Mouse (Mus musculus): ENCODE results near the gene Tmem132b.

The Tmem132b gene

DNA sequence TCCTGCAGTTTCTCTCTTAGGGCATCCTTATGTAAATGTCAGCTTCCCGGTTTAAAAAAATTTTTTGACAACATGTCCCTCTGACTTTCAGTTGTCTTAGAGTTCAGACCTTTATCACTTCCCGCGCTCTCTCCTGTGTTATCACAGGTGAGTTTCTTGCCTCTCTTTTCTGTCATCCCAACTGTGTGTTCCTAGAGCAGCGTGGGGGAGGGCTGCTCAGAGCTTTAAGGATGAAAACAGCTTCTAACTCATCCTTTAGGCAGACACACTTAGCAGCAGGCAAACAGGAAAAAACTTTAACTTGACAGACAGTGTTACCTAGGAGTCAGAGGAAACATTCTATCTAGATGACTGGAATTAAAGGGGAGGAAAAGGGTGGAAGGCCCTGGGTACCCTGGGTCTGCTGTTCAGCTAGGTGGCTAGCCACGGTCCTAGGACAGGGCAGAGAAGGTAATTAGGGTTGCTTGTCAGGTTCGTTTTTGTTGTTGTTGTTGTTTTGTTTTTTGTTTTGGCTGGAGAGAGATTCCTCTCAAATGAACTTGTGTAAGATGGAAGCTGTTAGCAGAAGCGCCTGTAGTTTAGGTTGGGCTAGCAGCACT, 144.6 kb downstream of the Tmem132b start:
- DNase-seq (ENCODE audit: low read depth, low spot score) = no peak

DNA sequence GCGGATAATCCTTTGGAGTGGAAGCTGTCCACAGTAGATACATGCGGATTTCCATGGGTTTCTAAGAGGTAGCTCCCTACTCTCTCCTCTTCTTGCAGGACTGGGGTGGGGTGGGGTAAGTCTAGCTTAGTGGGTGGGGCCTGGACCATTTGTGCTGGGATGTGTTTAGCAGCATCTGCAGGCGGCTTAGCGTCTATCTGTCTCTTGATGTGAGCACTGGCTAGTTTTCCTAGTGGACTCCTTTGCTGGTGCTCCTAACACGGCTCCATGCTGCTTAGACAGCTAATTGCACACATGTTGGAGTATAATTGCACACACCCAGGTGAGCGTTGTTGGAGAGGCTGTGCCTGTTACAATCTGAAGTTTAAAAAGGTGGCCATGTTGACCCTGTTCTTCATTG, 149.3 kb downstream of the Tmem132b start:
- no peak for DNase-seq (ENCODE audit: low read depth, low spot score)

DNA sequence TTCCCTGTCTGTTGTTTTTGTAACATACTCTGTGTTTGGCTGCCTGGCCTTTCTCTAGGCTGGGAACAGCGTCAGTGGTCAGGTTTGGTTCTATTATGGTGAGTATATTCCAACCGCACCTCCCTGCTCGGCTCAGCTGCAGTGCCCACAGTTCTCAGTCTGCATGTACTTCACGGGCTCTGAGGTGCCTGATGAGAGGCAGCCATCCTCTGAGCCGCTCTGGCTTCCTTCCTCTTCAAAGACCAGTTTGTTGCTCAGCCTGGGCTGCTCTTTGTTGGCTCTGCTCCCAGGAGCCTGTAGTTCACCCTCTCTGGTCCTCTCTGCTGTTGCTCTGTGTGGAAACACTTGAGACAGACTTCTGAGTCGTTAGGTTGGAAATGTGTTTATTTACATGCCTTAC, 151.9 kb downstream of the Tmem132b start:
- DNase-seq (ENCODE audit: low read depth, low spot score) = no peak

DNA sequence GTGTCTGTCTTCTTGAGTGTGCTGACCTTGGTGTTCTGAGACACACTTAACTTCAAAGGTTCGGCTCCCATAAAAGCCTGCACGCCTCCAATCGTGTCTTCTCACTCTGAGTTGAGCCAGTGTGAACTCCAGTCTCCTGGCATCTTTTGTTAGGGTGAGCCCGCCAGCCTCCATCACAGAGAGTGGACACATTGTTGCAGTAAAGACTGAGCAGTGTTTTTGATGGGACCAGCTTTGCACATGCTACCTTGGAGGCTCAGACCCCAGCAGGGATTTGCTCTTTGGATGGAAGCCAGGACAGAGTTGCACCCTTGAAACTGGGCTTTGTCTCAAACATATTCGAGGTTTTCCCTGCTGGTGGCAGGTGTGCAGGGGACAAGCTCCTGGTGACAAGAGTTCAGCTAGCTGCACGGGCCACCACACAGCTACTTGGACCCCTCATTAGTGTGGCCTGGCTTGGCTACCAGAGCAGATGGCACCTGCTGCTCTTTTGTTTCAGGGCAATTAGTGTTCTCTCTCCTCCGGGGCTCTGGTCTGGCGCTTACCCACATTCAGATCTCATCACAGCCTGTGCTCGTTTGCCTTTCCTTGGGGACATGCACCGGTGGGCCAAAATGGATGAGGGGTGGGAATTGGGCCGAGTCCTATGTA, 154.2 kb downstream of the Tmem132b start:
- no peak for DNase-seq (ENCODE audit: low read depth, low spot score)

DNA sequence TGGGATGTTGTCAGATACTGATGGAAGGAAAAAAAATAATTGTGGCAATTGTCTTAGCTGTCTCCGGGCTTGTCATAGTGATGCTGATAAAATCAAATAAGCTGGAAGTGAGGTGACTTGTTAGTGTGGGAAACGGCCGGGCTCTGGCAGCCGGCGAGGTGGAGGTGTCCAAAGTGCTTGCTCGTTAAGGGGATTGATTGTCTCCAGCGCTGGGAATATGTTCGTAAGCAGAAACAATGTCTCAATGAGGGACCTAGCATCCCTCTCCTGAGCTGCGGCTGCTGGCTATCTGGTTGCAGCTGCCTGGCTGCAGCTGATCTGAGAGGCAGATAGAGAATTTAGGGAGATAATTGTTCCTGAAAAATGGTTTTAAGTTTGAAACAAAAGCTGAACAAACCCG, 161.0 kb downstream of the Tmem132b start:
- DNase-seq (ENCODE audit: low read depth, low spot score) = no peak

DNA sequence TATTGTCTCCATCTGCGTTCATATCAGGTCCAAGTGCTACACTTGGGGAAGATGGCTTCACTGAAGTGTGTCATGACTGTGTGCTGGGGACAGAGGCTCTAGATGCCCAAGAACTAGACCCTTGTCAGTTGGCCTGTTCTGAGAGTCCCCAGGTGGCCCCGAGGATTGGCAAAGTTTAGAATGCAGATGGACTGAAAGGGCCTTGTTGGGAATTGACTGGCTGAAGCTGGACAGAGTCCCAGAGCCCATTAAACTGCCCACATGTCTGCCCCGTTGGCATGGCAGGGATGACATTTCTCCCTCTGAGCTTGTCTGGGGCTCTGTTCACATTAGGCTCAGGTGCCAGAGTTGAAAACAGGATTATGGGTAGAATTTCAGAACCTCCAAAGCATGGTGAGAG, 167.8 kb downstream of the Tmem132b start:
- DNase-seq (ENCODE audit: low read depth, low spot score) = no peak

DNA sequence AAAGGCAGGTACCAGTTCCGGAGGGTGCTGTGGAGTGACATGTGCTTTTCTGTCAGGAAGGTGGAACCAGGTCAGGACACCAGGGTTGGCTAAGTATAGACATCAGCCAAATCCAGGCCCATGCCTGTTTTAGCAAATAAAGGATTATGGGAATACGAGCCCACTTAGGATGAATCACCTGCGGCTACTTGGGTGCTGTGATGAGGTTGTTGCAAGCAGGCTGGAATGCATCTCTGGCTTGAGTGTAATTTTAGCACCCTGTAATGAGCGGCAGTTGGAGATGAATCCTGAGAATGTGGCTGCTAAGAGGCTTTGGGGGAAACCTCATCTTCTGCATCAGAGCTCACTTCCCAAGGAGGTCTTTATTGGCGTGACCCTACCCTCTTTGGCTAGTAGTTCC, 168.7 kb downstream of the Tmem132b start:
- no peak for DNase-seq (ENCODE audit: low read depth, low spot score)

DNA sequence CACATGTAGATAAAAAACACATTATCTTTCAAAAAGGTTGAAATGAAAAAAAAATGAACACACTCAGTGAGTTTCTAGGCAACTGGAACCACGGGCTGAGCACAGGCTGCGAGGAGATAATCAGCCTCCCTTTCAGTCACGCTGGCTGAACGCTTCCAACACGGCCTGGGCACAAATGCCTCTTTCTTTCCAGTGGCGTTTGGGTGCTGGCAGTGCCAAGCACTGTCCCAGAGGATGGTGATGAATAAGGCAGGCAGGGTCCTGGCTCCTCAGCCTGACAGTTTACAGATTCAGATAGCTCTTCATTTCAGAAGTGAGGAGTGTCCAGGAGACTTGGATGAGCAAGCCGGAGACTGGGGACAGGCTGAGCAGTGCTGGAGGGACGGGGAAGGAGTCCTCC, 173.8 kb downstream of the Tmem132b start:
- DNase-seq (ENCODE audit: low read depth, low spot score) = no peak

DNA sequence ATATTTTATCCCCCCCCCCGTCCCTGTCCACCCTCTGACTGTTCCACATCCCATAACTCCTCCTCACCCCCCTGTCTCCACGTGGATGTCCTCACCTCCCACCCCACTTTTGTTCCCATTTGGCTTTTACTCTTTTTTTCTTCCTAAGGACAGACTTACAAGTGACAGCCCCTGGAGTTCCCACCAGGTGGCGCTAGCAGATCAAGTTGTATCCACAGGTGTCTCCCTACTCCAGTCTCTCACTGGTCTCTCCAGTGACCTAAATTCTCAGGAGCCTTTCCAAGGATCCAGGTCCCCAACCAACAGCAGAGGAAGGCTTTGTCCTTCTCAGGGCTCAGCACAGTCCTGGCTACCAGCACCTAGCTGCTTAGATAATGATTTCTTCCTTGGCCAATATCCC, 177.6 kb downstream of the Tmem132b start:
- DNase-seq (ENCODE audit: low read depth, low spot score) = peak; percentile 39

DNA sequence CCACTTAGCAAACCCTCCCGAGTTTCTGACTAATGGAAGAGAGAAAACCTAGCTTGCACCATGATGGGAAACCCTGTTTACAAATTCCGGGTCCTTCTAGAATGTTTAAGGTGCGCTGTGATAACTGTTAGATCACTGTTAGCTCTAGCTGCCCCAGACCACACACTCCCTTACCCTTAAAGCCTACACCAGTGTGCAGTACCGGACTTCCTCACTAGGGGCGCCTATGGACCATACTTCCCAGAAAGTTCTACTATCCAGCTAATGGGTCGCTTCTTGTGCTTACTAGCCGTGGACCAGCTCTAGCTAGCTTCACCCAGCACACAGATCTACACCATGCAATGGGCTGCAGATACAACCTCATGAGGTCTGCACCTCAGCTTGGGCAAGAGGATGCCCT, 195.2 kb downstream of the Tmem132b start:
- no peak for DNase-seq (ENCODE audit: low read depth, low spot score)

DNA sequence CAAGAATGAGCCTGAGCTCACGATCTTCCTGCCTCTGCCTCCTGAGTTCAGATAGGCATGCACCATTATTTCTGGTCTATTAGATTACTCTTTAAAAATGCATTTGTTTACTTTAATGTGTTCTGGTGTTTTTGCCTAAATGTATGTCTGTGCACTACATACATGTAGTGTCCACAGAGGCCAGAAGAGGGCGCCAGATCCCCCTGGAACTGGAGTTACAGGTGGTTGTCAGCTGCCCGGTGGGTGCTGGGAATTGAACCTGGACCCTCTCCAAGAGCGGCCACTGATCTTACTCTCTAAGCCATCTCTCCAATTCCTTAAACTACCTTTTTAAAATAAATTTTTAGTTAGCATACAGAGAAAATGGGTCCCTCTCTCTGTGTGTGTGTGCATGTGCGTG, 195.9 kb downstream of the Tmem132b start:
- no peak for DNase-seq (ENCODE audit: low read depth, low spot score)

DNA sequence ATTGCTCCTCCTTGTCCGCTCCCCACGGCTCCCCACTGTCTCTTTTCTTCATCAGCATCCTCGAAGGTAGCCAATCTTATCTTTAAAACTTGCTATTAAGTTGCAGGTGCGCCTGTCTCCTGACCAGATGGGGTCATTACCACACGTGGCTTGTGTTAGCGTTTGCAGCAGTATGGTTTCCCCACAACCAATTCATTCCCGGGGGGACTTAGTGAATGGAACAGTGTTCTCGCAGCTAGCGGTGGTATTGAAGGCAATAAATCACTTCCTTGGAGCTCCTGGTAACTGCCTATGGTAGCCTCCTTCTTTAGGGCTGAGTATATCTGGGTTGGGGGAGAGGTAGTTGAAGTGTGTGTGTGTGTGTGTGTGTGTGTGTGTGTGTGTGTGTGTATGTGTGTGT, 196.4 kb downstream of the Tmem132b start:
- no peak for DNase-seq (ENCODE audit: low read depth, low spot score)

DNA sequence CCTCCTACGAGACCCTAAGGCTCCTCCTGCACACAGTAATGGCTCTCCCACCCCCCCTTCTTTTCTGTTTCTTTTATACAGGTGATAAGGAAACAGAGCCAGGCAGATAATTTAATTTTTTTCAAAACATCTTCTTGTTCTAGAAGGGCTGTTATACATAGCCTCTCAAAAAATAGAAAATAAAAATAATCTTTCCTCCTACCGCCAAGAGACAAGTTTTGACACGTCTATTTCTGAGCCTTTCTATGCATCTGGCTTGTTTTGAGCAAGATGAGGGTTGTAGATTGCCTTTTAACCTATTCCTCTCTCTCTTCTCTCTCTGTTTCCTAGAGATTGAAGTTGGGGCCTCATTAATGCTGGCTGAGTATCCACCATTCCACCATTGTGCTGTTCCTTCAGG, 196.9 kb downstream of the Tmem132b start:
- DNase-seq (ENCODE audit: low read depth, low spot score) = no peak

DNA sequence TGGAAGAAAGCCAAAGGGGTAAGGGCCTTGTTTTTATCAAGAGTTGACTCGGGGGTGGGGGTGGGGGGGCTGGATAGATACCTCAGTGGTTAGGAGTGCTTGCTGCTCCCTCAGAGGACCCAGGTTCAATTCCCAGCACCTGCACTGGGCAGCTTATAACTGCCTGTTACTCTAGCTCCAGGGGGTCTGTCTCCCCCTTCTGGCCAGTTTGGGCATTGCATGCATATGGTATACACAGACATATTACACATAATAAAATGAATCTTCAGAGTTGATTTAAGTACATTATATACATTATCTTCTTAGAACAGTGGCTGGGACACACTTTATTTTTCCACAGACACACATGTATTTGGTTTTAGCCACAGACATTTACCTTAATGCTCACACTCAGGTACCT, 202.2 kb downstream of the Tmem132b start:
- DNase-seq (ENCODE audit: low read depth, low spot score) = no peak

DNA sequence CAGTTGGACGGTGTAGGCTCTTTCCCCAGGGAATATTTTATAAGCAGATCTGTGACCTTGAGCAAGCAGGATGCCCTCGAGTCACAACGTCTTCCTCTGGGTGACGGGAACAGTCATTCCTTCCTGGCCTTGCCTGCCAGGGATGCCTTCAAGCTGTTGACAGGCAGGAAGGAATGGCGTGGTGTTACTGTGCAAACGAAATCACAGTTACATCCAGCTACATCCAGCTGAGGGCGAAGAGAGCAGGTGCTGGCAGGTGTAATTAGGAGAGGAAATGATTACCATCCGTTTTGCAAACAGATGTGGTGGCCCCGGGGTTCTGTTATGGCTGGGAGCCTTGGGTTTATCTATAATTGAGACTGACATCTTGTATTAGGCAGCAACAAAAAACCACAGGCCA, 205.5 kb downstream of the Tmem132b start:
- DNase-seq (ENCODE audit: low read depth, low spot score) = no peak

DNA sequence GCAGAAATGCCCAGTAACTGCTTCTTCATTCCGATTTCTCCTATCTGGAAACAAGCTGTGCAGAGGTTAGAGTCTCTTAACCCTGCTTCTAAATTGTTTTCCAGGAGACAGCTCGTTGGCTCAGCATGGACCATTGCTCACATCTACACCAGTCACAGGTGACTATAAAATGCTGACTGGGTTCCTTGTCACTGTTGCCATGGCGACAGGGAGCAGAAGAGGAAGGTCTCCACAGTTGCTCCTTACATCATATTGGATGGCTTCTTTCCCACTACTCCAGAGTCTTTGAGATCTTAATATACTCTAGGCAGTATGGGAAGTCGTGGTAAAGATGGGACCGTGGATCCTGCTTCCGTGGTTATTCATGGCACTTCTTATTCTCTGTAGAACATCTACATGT, 211.9 kb downstream of the Tmem132b start:
- DNase-seq (ENCODE audit: low read depth, low spot score) = no peak

DNA sequence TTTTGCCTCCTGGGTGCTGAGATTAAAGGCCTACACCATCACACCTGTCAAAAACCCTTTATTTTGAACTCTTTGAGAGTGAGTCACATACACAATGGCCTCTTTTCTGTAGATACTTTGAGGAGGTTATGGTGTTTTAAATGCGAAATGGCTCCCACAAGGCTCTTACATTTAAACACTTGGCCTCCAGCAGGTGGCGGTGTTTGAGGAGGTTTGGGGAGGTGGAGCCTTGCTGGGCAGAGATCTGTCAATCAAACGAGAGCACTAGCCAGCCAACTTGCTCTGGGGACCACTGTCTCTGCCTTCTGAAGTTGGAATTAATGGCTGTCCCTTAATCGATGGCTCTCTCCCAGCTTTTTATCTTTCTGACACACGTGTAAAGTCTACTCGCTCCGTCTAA, 214.2 kb downstream of the Tmem132b start:
- DNase-seq (ENCODE audit: low read depth, low spot score) = no peak

DNA sequence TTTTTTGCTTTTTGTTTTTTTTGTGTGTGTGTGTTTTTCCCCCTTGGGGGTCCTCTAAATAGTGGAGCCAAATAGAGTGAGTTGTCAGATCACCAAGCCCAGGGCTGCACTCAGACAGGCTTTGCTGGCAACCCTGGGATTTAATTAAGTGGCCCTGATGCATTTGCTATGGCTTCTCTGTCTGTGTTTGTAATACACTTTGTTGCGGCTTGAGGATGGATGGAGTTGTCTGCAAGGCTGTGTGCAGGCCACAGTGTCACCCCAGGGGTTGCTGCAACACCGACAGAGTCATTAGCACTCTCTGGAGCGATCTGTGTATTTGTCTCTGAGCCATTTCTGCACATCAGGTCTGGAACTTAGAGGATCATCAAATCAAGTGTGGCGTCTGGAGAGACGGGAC, 219.9 kb downstream of the Tmem132b start:
- no peak for DNase-seq (ENCODE audit: low read depth, low spot score)

DNA sequence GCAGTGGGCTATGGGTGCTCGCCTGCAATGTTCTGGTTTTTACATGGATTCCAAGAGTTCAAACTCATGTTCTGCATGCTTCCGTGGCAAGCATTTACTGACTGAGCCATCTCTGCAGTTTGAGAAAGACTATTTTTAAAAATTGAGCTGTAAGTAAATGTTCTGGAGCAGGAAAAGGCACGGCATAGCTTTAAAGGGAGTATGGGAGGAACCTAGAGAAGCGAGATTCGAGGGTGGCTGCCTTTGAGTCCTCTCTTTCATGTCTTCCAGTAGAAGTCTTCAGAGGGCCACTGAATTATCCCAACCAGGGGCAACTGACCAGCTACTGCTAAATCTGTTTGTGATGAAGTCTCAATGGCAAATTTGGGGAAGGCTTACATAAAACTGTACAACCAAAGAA, 221.0 kb downstream of the Tmem132b start:
- DNase-seq (ENCODE audit: low read depth, low spot score) = no peak

DNA sequence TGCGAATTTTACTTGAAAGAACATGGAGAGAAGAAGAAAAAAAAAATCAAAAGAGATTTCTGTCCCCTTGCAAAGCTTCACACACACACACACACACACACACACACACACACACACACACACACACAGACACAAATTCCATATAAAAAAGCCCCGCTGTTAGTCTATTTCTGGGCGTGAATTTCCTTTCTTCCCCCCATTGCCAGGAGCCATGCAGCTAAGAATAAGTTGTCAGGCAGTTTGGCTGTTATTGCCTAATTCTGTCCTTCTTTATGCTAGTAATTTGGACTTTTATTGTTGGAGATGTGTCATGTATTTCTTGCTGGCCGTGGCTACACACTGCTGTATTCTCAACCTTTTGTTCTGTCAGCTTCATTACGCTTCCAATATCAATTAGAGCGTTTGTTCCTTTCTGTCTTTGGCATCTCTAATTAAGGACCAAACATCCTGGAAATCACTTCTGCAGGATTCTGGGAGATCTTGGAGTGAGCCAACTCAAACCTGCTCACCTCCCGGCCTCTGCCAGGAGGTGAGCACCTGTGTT, 225.5 kb downstream of the Tmem132b start:
- DNase-seq (ENCODE audit: low read depth, low spot score) = no peak

DNA sequence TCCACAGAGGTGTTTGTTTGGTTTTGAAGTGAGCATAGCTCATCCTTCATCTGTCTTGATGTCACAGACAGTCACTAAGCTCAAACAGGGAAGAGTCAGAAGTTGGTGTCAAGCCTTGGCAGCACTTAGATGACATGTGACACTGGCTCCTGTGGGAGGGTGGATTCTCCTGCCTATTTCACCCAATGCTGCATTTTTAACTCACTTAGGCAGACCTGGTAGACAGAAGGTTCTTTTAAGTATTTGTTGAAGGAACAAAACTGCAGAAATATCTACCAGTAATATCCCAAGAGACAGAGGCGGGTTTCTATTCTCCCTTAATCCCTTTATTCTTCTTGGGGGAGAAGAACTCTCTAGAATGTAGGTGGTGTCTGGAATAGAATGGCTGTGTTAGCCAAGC, 226.9 kb downstream of the Tmem132b start:
- no peak for DNase-seq (ENCODE audit: low read depth, low spot score)

DNA sequence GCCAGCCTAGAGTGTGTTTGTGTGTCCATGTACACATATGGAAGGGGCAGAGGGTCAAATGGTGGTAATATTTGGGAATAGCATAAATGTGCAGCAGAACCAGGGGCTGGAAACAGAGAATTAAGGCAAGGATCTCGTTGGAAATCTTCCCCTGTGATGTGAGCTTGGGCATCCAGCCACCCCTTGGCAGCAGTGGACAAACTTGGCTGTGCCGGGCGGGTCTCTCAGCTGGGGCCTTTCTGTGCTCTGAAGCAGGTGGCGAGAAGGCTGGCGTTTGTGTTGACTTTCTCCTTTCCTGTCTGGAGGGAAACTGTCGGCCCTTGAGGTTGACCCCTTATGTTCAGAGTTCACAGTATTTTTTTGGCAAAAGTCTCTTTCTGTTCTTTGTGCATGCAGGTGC, 235.4 kb downstream of the Tmem132b start:
- no peak for DNase-seq (ENCODE audit: low read depth, low spot score)

DNA sequence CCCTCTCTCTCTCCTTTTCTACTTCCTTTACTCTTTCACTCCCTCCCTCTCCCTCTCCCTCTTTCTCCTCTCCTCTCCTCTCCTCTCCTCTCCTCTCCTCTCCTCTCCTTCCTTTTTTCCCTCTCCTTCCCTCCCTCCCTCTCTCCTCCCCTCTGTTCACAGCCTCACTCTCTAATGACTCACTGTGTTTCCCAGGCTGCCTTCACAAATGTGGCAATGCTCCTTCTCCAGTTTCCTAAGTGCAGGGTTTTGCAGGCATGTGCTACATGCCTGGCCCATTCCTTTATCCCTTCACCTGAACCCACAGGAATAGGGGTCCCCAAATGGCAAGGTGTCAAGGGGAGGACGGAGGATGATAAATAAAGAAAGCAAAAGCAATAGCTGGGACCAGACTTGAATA, 236.4 kb downstream of the Tmem132b start:
- no peak for DNase-seq (ENCODE audit: low read depth, low spot score)

DNA sequence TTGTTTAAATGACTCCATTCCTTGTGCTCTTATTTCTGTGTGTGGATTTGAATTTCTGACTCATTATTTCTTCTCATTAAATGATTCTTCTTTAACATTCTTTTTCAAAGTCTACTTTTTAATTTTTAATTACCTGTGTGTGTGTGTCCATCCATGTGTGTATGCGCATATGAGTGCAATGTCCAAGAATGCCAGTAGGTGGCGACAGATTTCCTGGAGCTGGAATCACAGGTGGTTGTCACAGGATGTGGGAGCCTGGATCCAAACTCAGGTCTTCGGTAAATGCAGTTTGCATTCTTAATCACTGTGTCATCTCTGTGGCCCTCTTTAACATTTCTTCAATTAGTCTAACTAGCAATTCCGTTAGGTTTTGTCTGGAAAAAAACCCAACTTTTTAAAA, 240.7 kb downstream of the Tmem132b start:
- no peak for DNase-seq (ENCODE audit: low read depth, low spot score)

All from retina, adult 2 months (tissue).